Mouse (Mus musculus) kidney, embryonic 15.5 days (tissue): ENCODE measurements at regions not wholly inside any gene's neighbourhood (a gene's known extent, or its start where the extent isn't known, plus 50 kb on each side); places are given as distances from the start of the nearest gene placed in this dataset.

Experiments
- ATAC-seq: fragments of 200-750 bp; cut with Nextera tagmentation; replicated peaks from 2 replicates; pipeline ENCODE4 v1.8.0; 2017; ENCODE audit warnings: moderate TSS enrichment; ENCODE audit not compliant: low FRiP score
- H3K27ac ChIP-seq: fragments of 300-500 bp; sonication (generic); 2 replicates; pipeline ENCODE4 v1.5.1; 2015; ENCODE audit warnings: mild to moderate bottlenecking, inconsistent platforms
- H3K27me3 ChIP-seq: fragments of 300-500 bp; sonication (generic); 2 replicates; pipeline ENCODE4 v1.6.1; 2015; ENCODE audit warnings: inconsistent platforms
- H3K36me3 ChIP-seq: fragments of 300-500 bp; sonication (generic); 2 replicates; pipeline ENCODE4 v1.6.1; 2015; ENCODE audit warnings: inconsistent platforms
- H3K4me1 ChIP-seq: fragments of 300-500 bp; sonication (generic); 2 replicates; pipeline ENCODE4 v1.6.1; 2015; ENCODE audit warnings: inconsistent platforms
- H3K4me2 ChIP-seq: fragments of 300-500 bp; sonication (generic); 2 replicates; pipeline ENCODE4 v1.6.1; 2015; ENCODE audit warnings: moderate library complexity, mild to moderate bottlenecking, inconsistent platforms
- H3K4me3 ChIP-seq: fragments of 300-500 bp; sonication (generic); replicated peaks from 2 replicates; pipeline ENCODE4 v1.5.1; 2015; ENCODE audit warnings: mild to moderate bottlenecking, inconsistent platforms
- H3K9ac ChIP-seq: fragments of 300-500 bp; sonication (generic); 2 replicates; pipeline ENCODE4 v1.6.1; 2015; ENCODE audit warnings: mild to moderate bottlenecking, inconsistent platforms
- H3K9me3 ChIP-seq: fragments of 300-500 bp; sonication (generic); replicated peaks from 2 replicates; pipeline ENCODE4 v1.6.1; 2016; ENCODE audit warnings: inconsistent platforms
- whole genome bisulfite sequencing: fragments of 180-500 bp; shearing (Covaris S2); methylation state at CpG from one replicate; pipeline ENCODE4 v1.1.7; 2015; ENCODE audit warnings: mixed read lengths; 5-methylcytosine and 5-hydroxymethylcytosine counted together

DNA sequence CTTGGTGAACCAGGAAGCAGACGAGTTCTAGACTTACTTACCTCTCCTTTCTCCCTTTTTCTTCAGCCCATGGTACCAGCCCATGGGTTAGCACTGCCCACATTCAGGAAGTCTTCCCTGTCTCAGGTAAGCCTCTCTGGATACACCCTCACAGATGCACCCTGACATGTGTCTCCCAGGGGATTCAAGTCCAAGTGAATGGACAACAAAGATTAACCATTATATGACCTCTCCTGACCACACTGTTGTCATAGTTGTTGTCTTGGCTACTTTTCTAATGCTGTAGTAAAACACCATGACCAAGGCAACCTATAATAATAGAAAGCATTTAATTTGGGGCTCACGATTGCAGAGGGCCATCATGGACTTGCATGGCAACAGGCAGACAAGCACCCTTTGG, 98.8 kb upstream of the Vash1 start:
- H3K9me3 ChIP-seq = no peaks in the 10 kb centered on the region
- no peak overlapping the region for H3K4me3 ChIP-seq
- no peaks in the 10 kb centered on the region for H3K27me3 ChIP-seq
- no peak overlapping the region for H3K27ac ChIP-seq
- ATAC-seq = no peak
- 0 out of 2 replicates have a peak, but pooled peaks cover 3% of the 10 kb centered on the region for H3K4me1 ChIP-seq
- no peaks in the 10 kb centered on the region for H3K36me3 ChIP-seq
- H3K4me2 ChIP-seq = no peak overlapping the region
- no peak overlapping the region for H3K9ac ChIP-seq
- 90% methylated on average over 2 of the region's 2 CpGs for WGBS

DNA sequence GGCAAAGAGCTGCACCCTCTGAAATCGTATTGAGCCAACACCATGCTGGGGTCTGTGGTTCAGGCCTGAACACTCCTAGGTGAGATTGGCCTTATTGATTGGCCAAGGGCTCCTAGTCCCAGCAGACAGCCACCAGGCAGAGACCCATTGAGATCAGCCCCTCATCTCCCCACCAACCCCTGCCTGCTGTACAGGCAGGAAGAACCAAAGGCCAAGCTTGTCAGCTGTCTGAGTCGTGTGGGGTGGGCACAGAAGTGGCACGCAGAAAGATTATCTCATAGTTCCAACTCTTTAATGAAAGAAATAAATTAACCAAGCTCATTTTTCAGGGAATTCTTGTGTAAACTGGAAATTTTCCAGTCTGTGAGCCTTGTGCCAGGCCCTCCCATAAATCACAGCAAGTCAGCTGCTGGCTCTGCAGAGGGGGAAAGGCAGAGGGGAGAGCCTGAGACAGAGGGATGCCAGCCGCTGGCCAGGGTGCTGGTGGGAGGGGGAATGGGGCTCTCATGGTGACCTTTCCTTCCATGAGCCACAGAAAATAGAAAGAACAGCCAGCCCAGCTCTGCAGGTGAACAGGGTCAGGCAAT, 98.3 kb upstream of the Vash1 start:
- Histone ChIP-seq H3K27me3 (no peaks in the 10 kb centered on the region), H3K9ac (no peak overlapping the region), H3K4me2 (no peak overlapping the region), H3K27ac (no peak overlapping the region), H3K36me3 (no peaks in the 10 kb centered on the region), H3K9me3 (no peaks in the 10 kb centered on the region), H3K4me1 (0 out of 2 replicates have a peak, but pooled peaks cover 3% of the 10 kb centered on the region), H3K4me3 (no peak overlapping the region)
- ATAC-seq = peak; percentile 71; the same call in 1 of the 2 replicates
- 36% methylated on average over 4 of the region's 4 CpGs for WGBS

DNA sequence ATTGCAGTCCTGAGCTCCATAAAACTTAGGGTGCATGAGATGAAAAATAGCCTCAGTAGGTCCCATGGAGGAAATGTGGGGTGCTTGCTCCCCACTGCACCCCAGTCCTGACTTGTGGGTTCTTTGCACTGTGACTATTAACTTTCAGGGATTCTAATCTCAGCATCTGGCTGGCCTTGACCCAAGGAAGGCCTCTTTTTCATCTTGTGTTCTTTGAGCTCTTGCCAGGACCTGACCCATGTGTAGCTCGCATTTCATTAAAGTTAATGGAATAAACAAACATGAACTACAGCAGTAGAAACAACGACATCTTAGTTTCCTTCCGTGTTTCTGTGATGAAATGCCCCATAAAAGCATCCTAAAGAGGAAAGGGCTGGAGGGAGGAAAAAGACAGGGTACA, 96.4 kb upstream of the Vash1 start:
- ATAC-seq = no peak
- H3K27me3 ChIP-seq = no peaks in the 10 kb centered on the region
- H3K9me3 ChIP-seq = no peaks in the 10 kb centered on the region
- WGBS = 34% methylated on average over 3 of the region's 3 CpGs
- no peaks in the 10 kb centered on the region for H3K36me3 ChIP-seq
- no peak overlapping the region for H3K9ac ChIP-seq
- H3K4me1 ChIP-seq = 0 out of 2 replicates have a peak, but pooled peaks cover 3% of the 10 kb centered on the region
- H3K27ac ChIP-seq = no peak overlapping the region
- H3K4me3 ChIP-seq = no peak overlapping the region
- no peak overlapping the region for H3K4me2 ChIP-seq

DNA sequence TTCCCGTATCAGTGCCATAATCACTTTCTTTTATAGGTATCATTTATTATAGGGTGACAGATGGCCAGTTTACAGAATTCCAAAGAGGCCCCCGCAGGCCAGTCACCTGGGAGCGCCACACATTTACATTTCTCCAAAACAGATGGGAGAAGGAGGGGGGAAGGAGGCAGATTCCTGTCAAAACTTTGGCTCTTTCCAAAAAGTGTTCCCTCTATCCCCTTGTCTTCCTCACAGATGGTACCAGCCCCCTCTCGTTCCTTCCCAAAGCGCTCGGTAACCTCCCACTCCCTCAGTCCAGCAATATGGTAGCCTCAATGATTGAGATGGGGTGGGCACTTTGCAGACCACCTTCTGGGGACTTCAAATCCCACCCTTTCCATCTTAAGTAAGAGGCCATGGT, 90.5 kb upstream of the Vash1 start:
- 81% methylated on average over 6 of the region's 6 CpGs for WGBS
- H3K4me3 ChIP-seq = no peak overlapping the region
- ATAC-seq = no peak

DNA sequence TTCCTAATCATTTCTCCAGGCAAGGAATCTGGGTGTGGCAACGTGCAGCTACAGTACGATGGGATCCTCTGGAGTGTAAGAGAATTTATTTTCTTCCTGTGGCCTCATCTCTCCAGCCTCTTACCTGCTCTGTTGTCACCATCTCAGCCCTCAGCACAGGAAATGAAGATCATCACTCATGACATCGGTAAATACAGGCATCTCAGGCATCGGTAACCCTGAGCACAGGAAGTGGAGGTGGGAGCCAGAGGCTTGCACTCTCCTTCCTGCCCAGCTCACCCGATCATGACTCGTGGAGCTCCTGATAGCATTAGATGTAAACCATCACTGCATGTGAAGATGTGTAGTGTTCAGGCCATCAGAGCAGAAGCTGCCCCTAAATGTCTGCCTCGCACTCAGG, 86.0 kb upstream of the Vash1 start:
- no peak for ATAC-seq
- Histone ChIP-seq H3K4me3 (no peak overlapping the region), H3K4me2 (no peak overlapping the region), H3K9ac (no peak overlapping the region), H3K27ac (no peak overlapping the region), H3K27me3 (no peaks in the 10 kb centered on the region), H3K4me1 (no peaks in the 10 kb centered on the region), H3K9me3 (no peaks in the 10 kb centered on the region), H3K36me3 (no peaks in the 10 kb centered on the region)
- 52% methylated on average over 7 of the region's 7 CpGs for WGBS

More for the DNA sequence above, 90.5 kb upstream of the Vash1 start:
- Histone ChIP-seq H3K27ac (no peak overlapping the region), H3K36me3 (no peaks in the 10 kb centered on the region), H3K27me3 (no peaks in the 10 kb centered on the region), H3K9me3 (no peaks in the 10 kb centered on the region), H3K4me1 (no peaks in the 10 kb centered on the region), H3K9ac (no peak overlapping the region), H3K4me2 (no peak overlapping the region)

DNA sequence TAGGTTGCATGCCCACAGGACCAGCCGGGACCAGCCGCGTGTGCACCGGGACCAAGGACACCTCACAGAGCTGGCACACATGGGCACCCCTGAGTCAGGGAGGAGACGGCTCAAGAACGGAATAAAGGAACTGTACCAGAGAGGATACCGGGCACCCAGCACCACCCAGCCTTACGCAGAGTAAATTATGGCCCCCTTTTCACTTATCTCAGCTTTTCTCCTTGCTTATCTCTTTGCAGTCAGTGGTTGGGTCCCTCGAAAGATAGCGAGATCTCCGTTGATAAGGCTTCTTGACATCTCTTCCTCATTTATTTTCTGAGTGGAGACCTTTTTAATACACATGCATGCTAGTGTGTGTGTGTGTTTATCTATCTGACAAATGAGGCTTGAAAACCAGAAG, 83.9 kb upstream of the Vash1 start:
- no peak overlapping the region for H3K4me3 ChIP-seq
- no peaks in the 10 kb centered on the region for H3K4me1 ChIP-seq
- no peaks in the 10 kb centered on the region for H3K9me3 ChIP-seq
- no peaks in the 10 kb centered on the region for H3K27me3 ChIP-seq
- ATAC-seq = no peak
- no peak overlapping the region for H3K9ac ChIP-seq
- no peaks in the 10 kb centered on the region for H3K36me3 ChIP-seq
- no peak overlapping the region for H3K4me2 ChIP-seq
- no peak overlapping the region for H3K27ac ChIP-seq
- WGBS = 91% methylated on average over 11 of the region's 11 CpGs

DNA sequence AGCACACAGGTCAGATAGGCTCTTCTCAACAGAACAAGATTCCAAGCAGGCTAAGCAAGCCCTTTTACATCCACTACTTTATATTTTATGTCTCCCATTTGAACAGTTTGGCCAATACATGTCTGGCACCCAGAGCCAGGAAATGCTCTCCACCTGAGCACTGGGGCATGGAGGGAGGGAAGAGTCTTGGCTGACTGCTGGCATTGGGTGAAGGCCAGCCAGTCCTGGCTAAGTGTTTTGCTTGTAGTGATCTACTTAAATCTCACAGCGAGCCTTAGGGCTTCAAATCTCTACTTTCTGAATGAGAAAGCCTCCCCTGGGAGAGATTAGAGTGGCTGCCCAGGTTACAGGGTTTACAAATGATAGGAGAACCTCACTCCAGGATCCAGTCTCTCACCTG, 78.5 kb upstream of the Vash1 start:
- Histone ChIP-seq H3K9me3 (no peaks in the 10 kb centered on the region), H3K36me3 (no peaks in the 10 kb centered on the region), H3K9ac (no peak overlapping the region), H3K27ac (no peak overlapping the region), H3K4me1 (no peaks in the 10 kb centered on the region), H3K27me3 (no peaks in the 10 kb centered on the region), H3K4me2 (no peak overlapping the region), H3K4me3 (no peak overlapping the region)
- 21% methylated on average over 1 of the region's 1 CpGs for WGBS
- no peak for ATAC-seq

DNA sequence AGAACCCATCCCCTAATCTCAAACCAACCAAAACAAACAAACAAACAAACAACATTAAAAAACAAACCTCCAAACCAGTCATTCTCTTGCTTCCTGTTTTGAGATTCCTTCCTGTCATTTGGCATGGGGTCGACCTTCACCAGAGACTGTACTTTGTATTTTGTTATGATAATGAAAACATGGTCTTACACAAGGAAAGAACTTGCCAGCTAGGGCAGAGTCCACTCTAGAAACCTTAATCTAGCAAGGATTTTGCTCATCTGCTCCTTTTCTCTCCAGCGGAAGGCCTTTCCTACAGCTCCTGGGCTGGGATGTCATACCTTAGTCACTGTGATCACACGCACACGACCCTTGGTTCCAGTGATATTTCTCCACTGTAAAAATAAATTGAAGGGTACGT, 75.0 kb upstream of the Vash1 start:
- WGBS = 93% methylated on average over 5 of the region's 5 CpGs
- H3K4me2 ChIP-seq = no peak overlapping the region
- no peak for ATAC-seq
- no peak overlapping the region for H3K4me3 ChIP-seq
- H3K9ac ChIP-seq = no peak overlapping the region
- no peaks in the 10 kb centered on the region for H3K27me3 ChIP-seq
- H3K36me3 ChIP-seq = no peaks in the 10 kb centered on the region
- H3K9me3 ChIP-seq = no peaks in the 10 kb centered on the region
- no peaks in the 10 kb centered on the region for H3K4me1 ChIP-seq
- H3K27ac ChIP-seq = no peak overlapping the region

DNA sequence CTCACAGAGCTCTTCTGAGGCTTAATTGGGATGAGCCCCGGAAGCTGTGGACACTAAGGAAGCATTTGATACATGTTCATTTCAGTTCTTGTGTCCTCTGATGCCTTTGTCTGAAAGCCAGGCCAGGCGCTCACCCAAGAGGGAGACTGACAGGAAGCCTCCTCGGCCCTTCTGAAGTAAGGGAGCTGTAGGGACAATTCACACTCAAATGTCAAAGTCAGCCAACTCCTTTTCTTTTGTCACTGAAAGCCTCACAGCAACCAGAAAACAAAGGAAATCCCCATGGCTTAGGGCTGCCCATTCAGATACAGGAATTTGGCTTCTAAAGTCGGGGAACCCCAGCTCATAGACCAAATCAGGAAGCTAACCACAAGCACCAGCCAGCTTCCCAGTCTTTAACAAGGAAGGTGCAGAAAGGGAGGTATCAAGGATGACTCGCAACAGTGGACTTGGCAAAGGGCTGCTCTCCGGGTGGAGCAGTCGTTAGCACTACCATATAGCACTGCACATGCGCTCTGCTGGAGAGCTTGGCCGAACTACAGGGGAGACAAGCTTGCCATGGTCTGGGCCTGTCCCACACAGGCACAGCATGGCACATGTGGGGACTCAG, 66.0 kb upstream of the Vash1 start:
- Histone ChIP-seq H3K27ac (no peak overlapping the region), H3K27me3 (0 out of 2 replicates have a peak, but pooled peaks cover 3% of the 10 kb centered on the region), H3K9ac (no peak overlapping the region), H3K9me3 (no peaks in the 10 kb centered on the region), H3K36me3 (no peaks in the 10 kb centered on the region), H3K4me3 (no peak overlapping the region), H3K4me2 (no peak overlapping the region), H3K4me1 (0 out of 2 replicates have a peak, but pooled peaks cover 3% of the 10 kb centered on the region)
- no peak for ATAC-seq
- 35% methylated on average over 9 of the region's 9 CpGs for WGBS

DNA sequence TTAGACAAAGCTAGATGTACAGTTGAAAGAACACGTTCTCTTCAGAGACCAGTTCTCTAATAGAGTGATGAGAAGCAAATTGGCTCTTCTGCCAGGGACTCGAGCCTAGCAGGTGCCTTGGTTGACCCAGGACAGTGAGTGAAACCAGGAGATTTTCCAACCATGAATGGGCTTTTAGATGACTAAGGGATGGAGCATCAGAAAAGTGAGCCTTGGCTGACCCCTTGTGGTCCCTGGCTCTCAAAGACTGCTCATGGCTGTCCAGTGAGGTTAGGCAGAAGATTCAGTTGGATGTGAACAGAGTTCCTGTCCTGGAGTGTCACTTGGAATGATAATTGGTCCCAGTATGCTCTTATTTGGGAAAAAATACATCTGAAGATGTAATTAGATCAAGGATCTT, 64.3 kb upstream of the Vash1 start:
- ATAC-seq = no peak
- Histone ChIP-seq H3K4me1 (0 out of 2 replicates have a peak, but pooled peaks cover 3% of the 10 kb centered on the region), H3K4me2 (no peak overlapping the region), H3K27ac (no peak overlapping the region), H3K9me3 (no peaks in the 10 kb centered on the region), H3K27me3 (0 out of 2 replicates have a peak, but pooled peaks cover 3% of the 10 kb centered on the region), H3K4me3 (no peak overlapping the region), H3K36me3 (no peaks in the 10 kb centered on the region), H3K9ac (no peak overlapping the region)
- 37% methylated on average over 2 of the region's 2 CpGs for WGBS

DNA sequence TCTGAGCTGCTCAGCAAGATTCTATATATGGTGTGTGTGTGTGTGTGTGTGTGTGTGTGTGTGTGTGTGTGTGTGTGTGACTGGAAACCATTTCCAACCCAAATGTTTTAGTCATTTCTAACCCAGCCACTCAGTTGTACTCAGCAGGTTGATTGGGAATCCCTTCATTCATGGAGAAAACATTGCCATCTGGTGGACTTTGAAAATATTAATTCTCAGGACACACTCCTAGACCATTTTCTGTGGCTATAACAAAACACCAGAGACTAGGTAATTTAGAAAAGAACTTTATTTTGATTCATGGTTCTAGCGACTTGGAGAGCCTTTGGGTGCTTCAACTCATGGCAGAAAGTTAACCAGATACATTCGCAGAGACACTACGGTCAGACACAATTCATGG, 62.2 kb upstream of the Vash1 start:
- Histone ChIP-seq H3K4me1 (0 out of 2 replicates have a peak, but pooled peaks cover 3% of the 10 kb centered on the region), H3K9me3 (no peaks in the 10 kb centered on the region), H3K4me3 (no peak overlapping the region), H3K36me3 (no peaks in the 10 kb centered on the region), H3K4me2 (no peak overlapping the region), H3K27me3 (0 out of 2 replicates have a peak, but pooled peaks cover 3% of the 10 kb centered on the region), H3K27ac (no peak overlapping the region), H3K9ac (no peak overlapping the region)
- ATAC-seq = no peak
- 87% methylated on average over 3 of the region's 3 CpGs for WGBS

DNA sequence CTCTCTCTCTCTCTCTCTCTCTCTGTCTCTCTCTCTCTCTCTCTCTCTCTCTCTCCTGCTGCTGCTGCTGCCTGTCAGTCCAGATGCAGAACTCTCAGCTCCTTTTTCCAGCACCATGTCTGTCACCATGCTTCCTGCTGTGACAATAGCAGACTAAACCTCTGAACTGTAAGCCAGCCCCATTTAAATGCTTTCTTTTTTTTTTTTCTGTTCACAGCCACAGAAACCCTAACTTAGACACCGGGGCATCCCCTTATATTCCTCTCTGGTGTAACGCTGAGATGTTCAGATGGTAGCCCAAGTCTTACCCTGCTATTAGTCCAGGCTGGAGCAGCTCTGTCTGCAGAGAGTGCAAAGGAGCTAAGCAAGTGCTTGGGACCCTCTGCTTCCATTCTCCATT, 54.3 kb upstream of the Vash1 start:
- peaks cover 7% of the 10 kb centered on the region; the same call in 1 of the 2 replicates for H3K4me1 ChIP-seq
- no peaks in the 10 kb centered on the region for H3K9me3 ChIP-seq
- H3K4me2 ChIP-seq = no peak overlapping the region
- no peak overlapping the region for H3K9ac ChIP-seq
- WGBS = 77% methylated on average over 2 of the region's 2 CpGs
- no peak overlapping the region for H3K27ac ChIP-seq
- no peaks in the 10 kb centered on the region for H3K27me3 ChIP-seq
- H3K36me3 ChIP-seq = no peaks in the 10 kb centered on the region
- H3K4me3 ChIP-seq = no peak overlapping the region
- ATAC-seq = no peak

DNA sequence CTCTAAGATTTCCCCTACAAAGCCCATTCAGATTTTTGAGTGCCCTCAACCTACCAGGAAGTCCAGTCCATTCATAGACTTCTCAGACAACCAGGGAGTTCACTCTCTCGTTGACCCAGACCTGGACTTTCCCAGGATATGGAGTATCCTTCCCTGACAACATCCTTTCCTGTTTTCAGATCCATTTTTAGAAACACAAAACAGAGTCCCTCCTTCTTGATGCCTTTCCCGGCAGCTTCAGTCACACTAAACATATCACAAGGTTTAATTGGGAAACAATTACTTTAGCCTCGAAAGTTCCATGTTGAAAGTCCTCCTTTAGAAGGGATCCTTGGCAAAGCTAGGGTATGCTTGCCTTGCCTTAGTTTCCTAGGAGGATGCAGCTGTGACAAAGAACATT, 51.8 kb upstream of the Vash1 start:
- no peaks in the 10 kb centered on the region for H3K36me3 ChIP-seq
- no peak for ATAC-seq
- H3K4me1 ChIP-seq = peaks cover 7% of the 10 kb centered on the region; the same call in 1 of the 2 replicates
- H3K27me3 ChIP-seq = 0 out of 2 replicates have a peak, but pooled peaks cover 3% of the 10 kb centered on the region
- H3K9ac ChIP-seq = no peak overlapping the region
- H3K27ac ChIP-seq = no peak overlapping the region
- 66% methylated on average over 3 of the region's 3 CpGs for WGBS
- no peak overlapping the region for H3K4me3 ChIP-seq
- no peak overlapping the region for H3K4me2 ChIP-seq
- no peaks in the 10 kb centered on the region for H3K9me3 ChIP-seq
